Mouse (Mus musculus) heart, embryonic 16.5 days (tissue): Measurements from ENCODE around the gene Celf5. TPM values are rescaled to one million over a fixed set of nuclear protein-coding genes. Genes with fewer than 3 reads are reported as not detected.
A peak's percentile ranks its signal among the peaks of the same experiment; 100 is the strongest.

Experiments
- ATAC-seq: fragments of 200-750 bp; cut with Nextera tagmentation; replicated peaks from 2 replicates; pipeline ENCODE4 v1.8.0; 2017; ENCODE audit warnings: moderate number of reproducible peaks; ENCODE audit not compliant: insufficient read depth, low FRiP score; ENCODE audit errors: extremely low read depth
- H3K27ac ChIP-seq: fragments of 300-500 bp; sonication (generic); 2 replicates; pipeline ENCODE4 v1.5.1; 2014; ENCODE audit warnings: mild to moderate bottlenecking, low read length, control low read depth, moderate library complexity
- H3K27me3 ChIP-seq: fragments of 300-500 bp; sonication (generic); 2 replicates; pipeline ENCODE4 v1.6.1; 2014; ENCODE audit warnings: low read length, mixed read lengths; ENCODE audit not compliant: control insufficient read depth, insufficient read depth
- H3K36me3 ChIP-seq: fragments of 300-500 bp; sonication (generic); 2 replicates; pipeline ENCODE4 v1.6.1; 2014; ENCODE audit not compliant: control insufficient read depth, insufficient read depth
- H3K4me1 ChIP-seq: fragments of 300-500 bp; sonication (generic); 2 replicates; pipeline ENCODE4 v1.6.1; 2014; ENCODE audit warnings: low read length, mixed read lengths; ENCODE audit not compliant: control insufficient read depth, insufficient read depth
- H3K4me2 ChIP-seq: fragments of 300-500 bp; sonication (generic); 2 replicates; pipeline ENCODE4 v1.6.1; 2014; ENCODE audit warnings: low read depth, mild to moderate bottlenecking, control low read depth, low read length
- H3K4me3 ChIP-seq: fragments of 300-500 bp; sonication (generic); 2 replicates; pipeline ENCODE4 v1.5.1; 2014; ENCODE audit warnings: mild to moderate bottlenecking, control low read depth, low read length
- H3K9ac ChIP-seq: fragments of 300-500 bp; sonication (generic); 2 replicates; pipeline ENCODE4 v1.6.1; 2014; ENCODE audit warnings: low read length, control low read depth
- H3K9me3 ChIP-seq: fragments of 300-500 bp; sonication (generic); replicated peaks from 2 replicates; pipeline ENCODE4 v1.6.1; 2016; ENCODE audit warnings: low read length; ENCODE audit not compliant: control insufficient read depth
- WGBS: fragments of 180-500 bp; shearing (Covaris S2); extraction: QIAGEN DNeasy Blood & Tissue Kit; methylation state at CpG from one replicate; pipeline ENCODE4 v1.1.7; 2014; 5-methylcytosine and 5-hydroxymethylcytosine counted together
- polyA plus RNA-seq: library from polyadenylated mRNA; unstranded; fragments of >200 nt; fragmentation: Nextera tagmentation; extraction: Ambion mirVana; gene quantifications from 2 replicates; pipeline ENCODE4 v1.2.1, GENCODE M21; 2015

Celf5 gene
- polyA plus RNA-seq, 1 experiment from 2014 or later: 0.24 TPM

DNA sequence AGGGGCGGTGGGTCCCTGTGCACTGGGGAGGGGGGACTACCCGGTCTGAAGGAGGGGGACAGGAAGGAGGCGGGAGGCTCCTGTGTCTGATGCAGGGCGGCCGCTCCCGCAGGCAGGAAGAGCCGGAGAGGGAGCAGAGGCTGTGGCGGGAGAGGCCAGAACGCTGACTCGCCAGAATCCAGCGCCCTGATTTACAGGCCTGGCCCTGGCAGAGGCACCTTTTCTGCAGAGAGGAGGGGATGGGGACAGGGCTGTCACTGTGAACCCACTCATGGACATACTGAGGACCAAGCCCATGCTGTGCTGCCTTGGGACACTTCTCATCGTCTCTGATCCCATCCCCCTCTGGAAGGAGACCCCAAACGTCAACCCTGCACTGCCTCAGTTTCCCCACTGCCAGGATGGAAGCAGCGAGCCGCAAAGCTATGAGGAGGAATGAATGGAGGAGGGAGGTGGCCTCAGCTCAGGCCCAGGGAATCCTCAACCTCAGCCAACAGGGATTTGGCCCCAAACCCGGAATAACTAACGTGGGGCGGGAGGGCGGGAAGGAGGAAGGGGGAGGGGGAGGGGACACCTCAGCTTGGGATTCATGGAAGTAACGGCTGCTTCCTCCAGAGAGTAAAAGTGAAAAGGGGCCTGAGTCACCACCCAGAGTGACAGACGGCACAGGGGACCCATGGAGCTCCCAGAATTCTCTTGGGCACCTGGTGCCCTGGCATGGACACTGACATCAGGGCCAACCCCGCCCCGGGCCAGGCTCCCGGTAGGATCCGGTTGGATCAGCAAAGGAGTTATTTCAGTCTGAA lies 58.1 kb downstream of the Celf5 start:
- Histone ChIP-seq H3K4me1 (peaks cover 35% of the 10 kb centered on the region), H3K36me3 (peaks cover 7% of the 10 kb centered on the region), H3K27me3 (no peaks in the 10 kb centered on the region), H3K9ac (peak overlapping the region; percentile 85), H3K27ac (peak overlapping the region; percentile 79), H3K9me3 (no peaks in the 10 kb centered on the region), H3K4me2 (peak overlapping the region; percentile 97), H3K4me3 (peak overlapping the region; percentile 80)
- 10% methylated on average over 24 of the region's 25 CpGs for WGBS
- 0 out of 2 replicates have a peak, but pooled peaks have one; percentile 21 for ATAC-seq

DNA sequence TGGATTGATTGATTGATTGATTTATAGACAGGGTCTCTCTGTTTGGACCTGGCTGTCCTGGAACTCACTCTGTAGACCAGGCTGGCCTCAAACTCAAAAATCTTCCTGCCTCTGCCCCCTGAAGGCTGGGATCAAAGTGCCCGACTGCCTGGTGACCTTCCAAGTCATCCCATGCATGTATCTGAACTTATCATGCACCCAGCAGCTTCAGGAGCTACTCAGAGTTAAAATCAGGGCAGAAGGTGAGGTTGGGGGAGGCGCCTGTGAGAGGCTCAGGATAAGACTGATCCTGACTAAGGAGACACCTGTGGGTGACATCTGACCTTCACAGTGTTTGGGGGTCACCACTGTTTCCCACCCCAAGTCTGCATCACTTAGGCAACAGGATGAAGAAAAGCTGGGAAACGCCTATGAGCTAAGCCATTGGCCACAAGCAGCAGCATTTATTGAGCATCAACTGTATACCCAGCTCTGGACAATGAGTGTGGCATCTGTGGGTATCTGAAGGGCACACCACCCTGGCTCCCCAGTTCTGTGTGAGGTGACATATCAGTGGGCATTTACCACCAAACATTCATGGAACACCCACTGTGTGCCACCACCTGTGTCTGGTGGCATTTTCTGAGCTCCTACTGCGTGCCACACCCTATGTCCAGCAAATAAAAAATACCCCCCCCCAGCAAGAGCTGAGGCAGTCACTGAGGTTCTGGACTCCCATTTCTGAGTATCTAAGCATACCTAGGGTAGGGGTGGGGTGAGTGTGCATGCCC lies 58.8 kb downstream of the Celf5 start:
- H3K36me3 ChIP-seq: peaks cover 7% of the 10 kb centered on the region
- ATAC-seq: no peak
- H3K4me2 ChIP-seq: peak overlapping the region; percentile 97
- H3K4me3 ChIP-seq: peak overlapping the region; percentile 80
- peaks cover 36% of the 10 kb centered on the region for H3K4me1 ChIP-seq
- H3K27ac ChIP-seq: no peak overlapping the region
- no peaks in the 10 kb centered on the region for H3K27me3 ChIP-seq
- H3K9me3 ChIP-seq: no peaks in the 10 kb centered on the region
- WGBS: 65% methylated on average over 4 of the region's 4 CpGs
- H3K9ac ChIP-seq: peak overlapping the region; percentile 39

DNA sequence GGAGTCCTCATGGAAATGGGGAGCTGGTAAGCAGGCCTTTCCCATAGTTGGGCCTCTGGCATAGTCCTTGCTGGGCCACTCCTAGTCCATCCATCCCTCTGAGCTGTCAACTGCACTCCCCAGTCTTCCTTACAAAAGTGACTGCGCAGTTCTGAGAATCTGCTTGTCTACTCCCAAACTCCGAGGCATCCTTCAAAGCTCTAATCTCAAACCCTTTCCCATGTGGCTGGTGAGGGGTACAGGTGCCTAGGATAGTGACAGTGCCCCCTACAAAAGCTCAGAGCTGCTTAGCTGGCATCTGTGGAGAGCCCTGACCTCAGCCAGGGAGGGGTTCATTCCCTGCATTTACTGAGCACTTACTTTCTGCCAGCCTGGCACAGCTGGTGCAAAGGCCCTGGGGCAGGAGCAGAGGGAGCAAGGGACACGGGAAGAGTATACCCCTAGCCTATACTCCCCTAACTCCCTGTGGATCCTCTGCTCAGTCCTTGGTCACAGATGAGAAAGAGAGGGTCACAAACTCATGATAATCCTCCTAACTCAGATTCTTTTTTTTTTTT lies 59.8 kb downstream of the Celf5 start:
- ATAC-seq: no peak
- Histone ChIP-seq H3K9ac (no peak overlapping the region), H3K27me3 (no peaks in the 10 kb centered on the region), H3K9me3 (no peaks in the 10 kb centered on the region), H3K4me3 (no peak overlapping the region), H3K4me2 (no peak overlapping the region), H3K4me1 (peaks cover 45% of the 10 kb centered on the region), H3K27ac (no peak overlapping the region), H3K36me3 (peaks cover 7% of the 10 kb centered on the region)
- WGBS: 86% methylated on average over 3 of the region's 3 CpGs

DNA sequence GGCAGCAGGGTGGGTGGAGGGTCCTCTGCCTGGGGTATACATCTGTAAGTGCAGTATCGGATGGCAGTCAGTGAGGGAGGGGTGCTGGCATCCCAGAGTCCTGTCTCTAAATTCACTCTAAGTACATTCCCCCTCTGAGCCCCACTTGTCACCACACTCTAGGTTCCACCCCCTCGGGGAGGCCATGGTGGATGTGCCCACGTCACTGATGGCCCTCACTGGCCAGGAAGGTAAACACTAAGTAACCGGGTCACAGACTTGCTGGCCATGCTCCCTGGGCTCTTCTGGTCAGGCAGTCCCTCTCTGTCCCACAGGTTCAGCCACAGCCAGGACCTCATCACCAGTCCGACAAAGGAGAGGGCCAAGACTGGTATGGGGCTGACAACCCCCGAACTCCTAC lies 60.3 kb downstream of the Celf5 start:
- Histone ChIP-seq H3K27ac (no peak overlapping the region), H3K4me1 (peaks cover 47% of the 10 kb centered on the region), H3K9ac (no peak overlapping the region), H3K27me3 (no peaks in the 10 kb centered on the region), H3K4me2 (no peak overlapping the region), H3K4me3 (no peak overlapping the region), H3K9me3 (no peaks in the 10 kb centered on the region), H3K36me3 (peaks cover 7% of the 10 kb centered on the region)
- no peak for ATAC-seq
- whole genome bisulfite sequencing: 73% methylated on average over 6 of the region's 6 CpGs

DNA sequence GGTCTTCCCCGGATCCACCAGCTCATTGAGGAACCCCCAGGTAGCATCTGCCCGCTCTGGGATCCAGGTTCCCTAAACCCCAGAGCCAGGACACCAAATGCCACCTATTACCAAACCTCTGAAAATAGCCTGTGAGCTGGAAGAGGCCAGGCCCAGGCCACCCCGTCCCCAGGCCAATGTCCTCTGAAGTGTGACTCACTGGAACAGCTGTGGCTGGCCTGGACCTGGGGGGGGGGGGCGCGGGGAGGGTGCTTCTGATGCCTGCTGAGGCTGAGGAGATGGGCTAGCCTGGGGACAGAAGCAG lies 60.8 kb downstream of the Celf5 start:
- 61% methylated on average over 5 of the region's 5 CpGs for WGBS
- no peak for ATAC-seq

DNA sequence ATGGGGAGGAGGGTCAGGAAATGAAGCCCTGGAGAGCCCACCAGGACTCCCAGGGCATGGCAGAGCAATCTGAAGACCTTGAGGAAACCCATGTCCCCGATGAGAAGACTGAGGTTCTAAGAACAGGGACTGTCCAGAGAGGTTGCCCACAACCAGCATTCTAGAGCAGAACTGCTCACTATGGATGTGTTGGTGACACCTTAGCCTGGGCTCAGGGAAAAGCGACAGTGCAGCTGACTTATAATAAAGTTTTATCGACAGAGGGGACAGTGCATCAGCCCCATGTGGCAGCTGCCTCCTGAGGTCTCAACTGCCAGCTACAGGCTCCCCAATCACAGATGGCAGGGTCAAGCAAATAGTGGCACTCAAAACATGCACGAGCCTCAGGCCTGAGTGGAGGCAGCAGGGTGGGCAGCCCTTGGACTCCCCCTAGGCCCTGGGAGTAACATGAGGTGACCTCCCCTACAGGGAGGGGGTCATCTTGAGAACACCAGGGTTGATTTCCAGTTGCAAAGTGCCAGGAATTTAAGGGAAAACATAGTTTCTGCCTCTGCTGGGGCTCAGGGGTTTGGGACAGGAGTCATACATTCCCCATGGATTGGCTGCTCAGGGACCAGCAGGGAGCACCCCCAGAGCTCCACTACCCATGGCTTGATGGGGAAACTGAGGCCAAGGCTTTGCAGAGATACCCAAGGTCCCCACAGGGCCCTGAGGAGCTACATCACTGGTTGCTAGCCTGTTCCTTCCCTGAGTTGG lies 61.3 kb downstream of the Celf5 start:
- Histone ChIP-seq H3K27me3 (no peaks in the 10 kb centered on the region), H3K4me2 (no peak overlapping the region), H3K27ac (no peak overlapping the region), H3K9me3 (no peaks in the 10 kb centered on the region), H3K4me3 (no peak overlapping the region), H3K9ac (no peak overlapping the region), H3K4me1 (peaks cover 55% of the 10 kb centered on the region), H3K36me3 (peaks cover 7% of the 10 kb centered on the region)
- 80% methylated on average over 4 of the region's 4 CpGs for WGBS
- no peak for ATAC-seq

More for the DNA sequence above, 60.8 kb downstream of the Celf5 start:
- Histone ChIP-seq H3K27ac (no peak overlapping the region), H3K36me3 (peaks cover 7% of the 10 kb centered on the region), H3K4me1 (peaks cover 50% of the 10 kb centered on the region), H3K9ac (no peak overlapping the region), H3K4me2 (no peak overlapping the region), H3K27me3 (no peaks in the 10 kb centered on the region), H3K4me3 (no peak overlapping the region), H3K9me3 (no peaks in the 10 kb centered on the region)

DNA sequence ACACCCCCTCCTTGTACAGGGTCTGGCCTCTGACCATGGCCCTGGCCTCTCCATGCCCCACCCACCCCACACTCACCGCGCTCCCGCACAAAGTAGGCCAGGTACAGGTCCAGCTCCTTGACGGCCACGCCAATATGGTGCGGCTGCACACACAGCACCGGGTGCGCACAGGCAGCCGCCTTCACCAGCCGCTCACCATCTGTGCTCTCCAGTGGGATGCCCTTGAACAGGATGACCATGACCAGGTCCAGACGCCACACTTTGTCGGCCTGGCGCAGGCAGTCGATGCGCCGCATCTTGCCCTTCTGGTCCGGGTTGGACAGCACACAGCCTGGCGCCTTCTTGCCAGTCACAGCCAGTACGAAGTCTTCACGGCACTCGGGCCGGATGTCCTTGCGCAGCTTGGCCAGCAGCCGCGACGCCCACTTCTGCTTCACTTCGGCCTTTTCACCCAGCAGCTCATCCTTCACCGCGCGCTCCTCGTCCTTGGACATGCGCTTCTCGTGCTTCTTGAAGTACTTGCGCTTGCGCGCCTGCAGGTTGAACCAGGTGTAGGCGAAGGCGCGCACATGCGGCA lies 62.2 kb downstream of the Celf5 start:
- Histone ChIP-seq H3K9ac (no peak overlapping the region), H3K9me3 (no peaks in the 10 kb centered on the region), H3K4me1 (peaks cover 54% of the 10 kb centered on the region), H3K27me3 (no peaks in the 10 kb centered on the region), H3K4me3 (no peak overlapping the region), H3K4me2 (no peak overlapping the region), H3K27ac (no peak overlapping the region), H3K36me3 (peaks cover 7% of the 10 kb centered on the region)
- ATAC-seq: no peak
- 80% methylated on average over 40 of the region's 40 CpGs for WGBS

DNA sequence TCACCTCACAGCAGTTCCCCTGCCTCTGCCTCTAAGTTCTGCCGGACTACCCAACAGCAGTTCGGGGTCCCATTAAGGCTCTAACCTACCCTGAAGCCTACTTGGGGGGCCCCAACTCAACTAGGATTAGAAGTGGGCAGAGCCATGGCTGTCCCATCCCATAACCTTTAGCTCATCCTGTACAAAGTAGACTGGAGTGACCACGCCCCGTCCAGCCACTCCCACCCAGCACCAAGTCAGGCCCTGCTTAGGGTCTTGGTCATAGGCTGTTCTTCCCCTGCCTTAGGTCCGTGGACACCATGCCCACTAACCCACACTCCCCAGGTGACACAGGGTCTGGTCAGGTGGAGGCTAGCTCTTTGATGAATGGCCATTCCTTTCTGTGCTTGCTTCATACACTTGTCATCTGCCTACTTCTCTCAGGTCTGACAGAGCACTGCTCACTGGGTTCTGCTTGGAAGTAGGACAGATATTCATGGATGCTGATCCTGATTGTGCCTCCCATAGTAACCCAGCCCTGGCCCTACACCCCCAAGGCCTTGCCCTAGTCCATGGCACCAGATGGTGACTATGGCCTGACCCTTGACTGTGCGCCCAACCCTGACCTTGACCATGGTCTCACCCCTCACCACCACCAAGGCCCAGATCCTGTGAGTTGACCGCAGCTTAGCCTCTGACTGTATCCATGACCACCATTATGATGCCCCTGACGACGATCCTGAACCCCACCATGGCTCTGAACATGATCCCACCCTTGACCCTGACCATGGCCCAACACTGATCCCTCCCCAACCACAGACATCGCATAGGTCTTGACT lies 63.2 kb downstream of the Celf5 start:
- Histone ChIP-seq H3K4me2 (no peak overlapping the region), H3K36me3 (peaks cover 7% of the 10 kb centered on the region), H3K9me3 (no peaks in the 10 kb centered on the region), H3K27me3 (no peaks in the 10 kb centered on the region), H3K4me1 (peaks cover 54% of the 10 kb centered on the region), H3K4me3 (no peak overlapping the region), H3K27ac (no peak overlapping the region), H3K9ac (peak overlapping the region; percentile 17; the same call in 1 of the 2 replicates)
- WGBS: 93% methylated on average over 10 of the region's 10 CpGs
- ATAC-seq: no peak
